Mouse (Mus musculus): Measurements from ENCODE around the gene Slc22a14.
A peak's percentile ranks its signal among the peaks of the same experiment; 100 is the strongest.

The Slc22a14 gene

GRCm38 (mm10) chr9:119358058-119358429 lies 7.3 kb downstream of the Slc22a14 start:
- ATAC-seq (ENCODE audit: insufficient number of reproducible peaks, low FRiP score, low TSS enrichment): no peak

DNA sequence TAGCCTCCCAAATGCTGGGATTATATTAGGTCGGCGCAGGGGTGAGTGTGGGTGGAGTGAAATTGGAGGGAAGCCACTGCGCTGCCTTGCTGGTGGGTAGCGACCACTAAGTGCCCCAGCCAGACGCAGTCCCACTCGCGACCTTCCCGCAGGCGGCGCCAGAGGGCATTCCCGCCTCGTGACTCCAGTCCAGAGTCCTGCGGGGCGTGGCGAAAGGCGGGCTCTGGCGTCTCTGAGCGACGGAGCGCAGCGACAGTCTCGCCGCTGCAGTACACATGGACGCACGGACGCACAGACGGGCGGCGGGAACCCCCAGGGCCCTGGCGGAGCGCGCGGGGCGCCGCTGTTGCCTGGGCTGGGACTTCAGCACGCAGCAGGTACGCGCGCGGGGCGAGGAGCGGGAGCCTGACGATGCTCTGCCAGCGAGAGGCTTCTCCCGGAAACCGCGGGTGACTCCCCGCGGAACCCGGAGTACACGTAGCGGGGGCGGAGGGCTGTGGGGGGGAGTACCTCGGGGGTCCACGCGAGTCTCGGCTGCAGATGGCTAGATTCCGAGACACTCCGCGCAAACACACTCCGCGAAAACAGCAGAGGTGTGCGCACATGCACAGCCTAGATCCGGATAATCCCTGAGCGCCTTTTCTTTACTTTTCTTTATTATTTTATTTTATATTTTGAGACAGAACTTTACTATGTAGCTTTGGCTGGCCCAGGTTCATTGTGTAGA lies 7.9 kb downstream of the Slc22a14 start, which contains the start of gene Xylb:
Gene Xylb (plus strand): TSS at position 51 of the 727 bp plus-strand sequence.
- peak; percentile 82 for ATAC-seq (ENCODE audit: insufficient number of reproducible peaks, low FRiP score, low TSS enrichment)

- no peak for ATAC-seq (ENCODE audit: insufficient number of reproducible peaks, low FRiP score, low TSS enrichment)
These were observed 9.4 kb downstream of the Slc22a14 start for GRCm38 (mm10) chr9:119355943-119356342.

DNA sequence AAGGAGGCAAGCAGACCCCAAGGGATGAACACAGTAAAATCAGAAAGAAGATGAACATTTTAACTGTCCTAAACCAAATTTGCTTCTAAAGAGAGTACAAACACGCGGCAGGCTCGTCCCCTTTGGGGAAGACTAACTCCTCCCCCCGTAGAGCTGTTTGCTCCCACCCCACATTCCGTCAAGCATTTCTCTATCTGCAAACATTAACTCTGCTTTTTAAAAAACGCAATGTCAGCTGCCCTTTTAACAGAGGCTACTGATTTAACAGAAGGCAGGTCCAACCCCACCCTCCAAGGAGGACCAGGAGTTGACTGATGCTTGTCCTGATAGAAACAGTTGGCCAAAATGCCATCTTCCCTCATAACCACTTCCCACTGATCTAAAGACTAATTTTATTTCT lies 11.4 kb downstream of the Slc22a14 start:
- no peak for ATAC-seq (ENCODE audit: insufficient number of reproducible peaks, low FRiP score, low TSS enrichment)

GRCm38 (mm10) chr9:119352060-119352459 lies 13.3 kb downstream of the Slc22a14 start:
- ATAC-seq (ENCODE audit: insufficient number of reproducible peaks, low FRiP score, low TSS enrichment): 0 out of 2 replicates have a peak, but pooled peaks have one; percentile 74

- ATAC-seq (ENCODE audit: insufficient number of reproducible peaks, low FRiP score, low TSS enrichment): no peak
These were observed 14.2 kb downstream of the Slc22a14 start for GRCm38 (mm10) chr9:119350947-119351705.

DNA sequence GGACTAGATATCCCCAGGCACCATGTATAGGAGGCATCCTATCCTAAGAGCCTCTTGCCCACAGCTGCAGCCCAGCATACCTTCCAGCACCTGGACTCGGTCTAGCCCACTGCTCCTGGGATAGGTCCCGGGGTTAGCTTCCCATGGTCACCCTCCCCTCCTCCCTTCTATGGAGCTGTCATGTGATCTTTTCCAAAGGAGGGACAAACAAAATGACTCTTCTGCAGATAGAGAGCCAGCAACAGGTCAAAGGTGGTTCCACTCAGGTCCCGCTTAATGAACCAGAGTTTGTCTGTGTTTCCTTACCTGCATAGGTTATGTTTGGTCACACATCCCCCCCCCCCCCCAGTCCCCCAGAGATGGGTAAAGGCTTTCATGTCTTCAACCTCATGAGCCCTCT lies 14.8 kb downstream of the Slc22a14 start:
- no peak for ATAC-seq (ENCODE audit: insufficient number of reproducible peaks, low FRiP score, low TSS enrichment)

DNA sequence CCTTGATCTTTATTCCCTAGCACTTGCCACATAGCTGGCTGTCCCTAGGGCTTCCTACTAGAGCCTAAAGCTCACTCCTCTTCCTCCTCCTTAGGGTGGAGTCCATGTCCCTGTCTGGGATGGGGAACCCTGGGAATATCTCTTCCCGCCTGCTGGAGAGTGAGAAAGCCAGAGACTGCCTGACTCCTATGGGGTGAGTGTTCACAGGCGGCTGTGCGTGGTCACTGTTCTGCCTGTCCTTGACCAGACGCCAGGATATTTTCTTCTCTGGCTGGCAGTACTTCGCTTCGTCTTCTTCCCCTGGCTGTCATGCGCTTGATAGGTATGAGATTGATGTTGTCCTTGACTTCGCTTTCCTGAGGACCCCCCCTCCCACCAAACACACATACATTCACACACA lies 19.0 kb downstream of the Slc22a14 start:
- no peak for ATAC-seq (ENCODE audit: insufficient number of reproducible peaks, low FRiP score, low TSS enrichment)

GRCm38 (mm10) chr9:119342728-119343127 lies 22.6 kb downstream of the Slc22a14 start:
- no peak for ATAC-seq (ENCODE audit: insufficient number of reproducible peaks, low FRiP score, low TSS enrichment)

DNA sequence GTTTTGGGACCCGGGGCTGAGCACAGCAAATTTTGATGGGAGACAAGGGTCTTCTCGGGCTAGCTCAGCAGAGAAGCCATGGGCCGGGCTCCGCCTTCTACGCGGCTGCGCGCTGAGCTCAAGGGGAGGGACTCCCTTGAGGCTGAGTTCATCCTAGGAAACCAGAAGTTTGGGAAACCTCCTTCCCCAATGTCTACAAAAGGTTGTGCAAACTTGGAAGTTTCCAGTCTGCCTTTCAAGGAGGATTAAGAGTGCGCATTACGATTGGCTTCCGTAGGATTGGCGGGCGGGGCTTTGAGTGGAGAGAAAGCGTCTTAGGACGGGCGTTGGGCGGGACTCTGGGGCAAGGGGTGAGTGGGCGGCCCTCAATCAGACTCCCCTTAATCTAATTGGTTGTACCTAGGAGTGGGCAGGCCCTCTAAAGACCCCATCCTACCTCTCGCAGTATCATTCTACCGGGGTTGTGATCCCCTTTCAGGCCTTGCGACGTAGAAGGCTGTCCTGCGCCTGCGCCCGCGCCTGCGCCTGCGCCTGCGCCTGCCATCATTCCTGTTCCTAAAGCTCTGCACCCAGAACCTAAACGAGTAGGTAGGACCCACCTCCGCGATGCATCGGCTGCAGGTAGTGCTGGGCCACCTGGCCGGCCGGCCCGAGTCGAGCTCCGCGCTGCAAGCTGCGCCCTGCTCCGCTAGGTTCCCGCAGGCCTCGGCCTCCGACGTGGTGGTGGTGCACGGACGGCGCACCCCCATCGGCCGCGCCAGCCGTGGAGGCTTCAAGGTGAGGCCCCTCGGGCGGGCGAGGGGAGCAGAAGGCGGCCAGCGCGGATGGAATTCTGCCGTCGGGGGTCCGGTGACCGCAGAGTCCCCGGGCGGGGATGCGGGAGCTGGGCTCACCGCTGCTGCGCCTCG lies 24.2 kb downstream of the Slc22a14 start, which contains the start of gene Myd88:
Gene Myd88 (minus strand): TSS at position 503 of the 908 bp plus-strand sequence.
- peak; percentile 94 for ATAC-seq (ENCODE audit: insufficient number of reproducible peaks, low FRiP score, low TSS enrichment)

DNA sequence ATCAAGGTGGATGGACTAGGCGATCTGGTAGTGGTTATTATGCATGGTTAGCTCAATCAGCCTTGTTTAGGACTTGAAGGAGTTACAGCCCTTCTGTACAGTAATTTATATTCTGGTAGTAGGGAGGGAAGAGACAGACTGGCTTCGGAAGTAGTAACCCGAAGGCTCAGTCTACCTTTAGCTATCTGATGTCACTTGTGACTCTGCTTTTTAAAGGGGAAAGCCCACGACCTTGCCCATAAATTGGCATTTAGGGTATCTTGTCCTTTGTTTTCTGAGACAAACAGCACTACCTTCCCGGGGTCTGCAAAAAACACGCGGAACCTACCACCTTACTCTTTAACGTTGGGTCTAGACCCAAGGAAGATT lies 25.2 kb downstream of the Slc22a14 start:
- ATAC-seq (ENCODE audit: insufficient number of reproducible peaks, low FRiP score, low TSS enrichment): no peak

DNA sequence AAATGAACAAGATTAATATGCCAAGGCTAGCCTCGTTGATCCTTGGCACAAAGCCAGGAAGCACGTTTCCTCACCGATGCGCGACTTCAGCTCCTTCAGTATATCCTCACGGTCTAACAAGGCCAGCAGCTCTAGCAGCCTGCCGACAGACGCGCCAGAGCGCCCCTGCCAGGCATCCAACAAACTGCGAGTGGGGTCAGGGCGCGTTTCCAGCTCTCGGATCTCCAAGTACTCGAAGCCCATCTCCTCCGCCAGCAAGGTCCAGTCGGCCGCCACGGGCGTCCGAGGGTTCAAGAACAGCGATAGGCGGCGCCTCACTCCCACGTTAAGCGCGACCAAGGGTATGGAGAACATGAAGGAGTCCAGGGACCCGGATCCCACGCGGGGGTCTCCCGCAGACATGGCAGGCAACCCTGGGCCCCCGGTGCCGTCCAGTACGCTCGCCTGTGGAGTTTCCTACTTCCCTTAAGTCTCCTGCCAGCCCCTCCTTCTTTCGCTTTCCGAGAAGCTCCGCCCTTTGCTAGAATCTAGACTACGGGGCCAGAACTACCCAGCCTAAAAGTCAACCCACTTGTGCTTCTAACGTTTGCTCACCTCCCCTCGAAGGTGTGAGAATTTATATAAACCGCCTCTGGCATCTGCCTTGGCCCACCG lies 25.7 kb downstream of the Slc22a14 start, which contains the start of gene Acaa1a:
Gene Acaa1a (plus strand): TSS at position 119 of the 654 bp plus-strand sequence.
- no peak for ATAC-seq (ENCODE audit: insufficient number of reproducible peaks, low FRiP score, low TSS enrichment)

GRCm38 (mm10) chr9:119339106-119339505 lies 26.2 kb downstream of the Slc22a14 start:
- no peak for ATAC-seq (ENCODE audit: insufficient number of reproducible peaks, low FRiP score, low TSS enrichment)

DNA sequence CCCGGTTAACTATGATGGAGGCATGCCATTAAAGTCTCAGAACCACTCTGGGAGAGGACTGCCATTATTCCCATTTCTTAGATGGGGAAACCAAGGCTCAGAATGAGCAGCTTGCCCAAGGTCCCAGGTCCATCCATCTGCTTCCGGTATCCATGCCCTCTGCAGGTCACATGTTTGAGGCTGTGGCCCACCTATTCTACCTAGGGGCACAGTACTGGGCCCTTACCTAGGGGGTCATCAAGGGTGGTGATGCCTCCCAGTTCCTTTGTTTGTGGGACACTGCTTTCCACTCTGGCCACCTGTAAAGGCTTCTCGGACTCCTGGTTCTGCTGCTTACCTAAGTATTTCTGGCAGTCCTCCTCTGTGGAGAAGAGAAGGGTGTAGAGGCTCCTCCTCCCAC lies 27.0 kb downstream of the Slc22a14 start:
- no peak for ATAC-seq (ENCODE audit: insufficient number of reproducible peaks, low FRiP score, low TSS enrichment)

GRCm38 (mm10) chr9:119337842-119338241 lies 27.5 kb downstream of the Slc22a14 start:
- no peak for ATAC-seq (ENCODE audit: insufficient number of reproducible peaks, low FRiP score, low TSS enrichment)

DNA sequence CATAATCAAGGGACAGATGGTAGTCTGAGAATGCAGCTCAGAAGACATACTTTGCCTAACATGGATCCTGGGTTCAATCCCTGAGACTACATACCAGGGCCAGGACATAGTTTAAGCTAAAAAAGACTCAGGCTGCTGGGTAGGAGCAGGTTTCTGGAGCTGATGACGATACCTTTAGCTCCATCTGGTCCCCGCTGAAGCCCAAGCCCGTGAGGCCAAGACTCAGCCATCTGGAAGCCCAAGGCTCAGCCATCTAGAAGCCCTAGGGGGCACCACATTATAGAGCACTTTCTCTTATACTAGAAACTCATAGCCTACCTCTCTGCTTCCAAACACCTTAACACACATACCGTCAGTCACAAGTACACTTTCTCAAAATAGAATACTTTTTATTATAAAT lies 29.8 kb downstream of the Slc22a14 start:
- 0 out of 2 replicates have a peak, but pooled peaks have one; percentile 70 for ATAC-seq (ENCODE audit: insufficient number of reproducible peaks, low FRiP score, low TSS enrichment)

DNA sequence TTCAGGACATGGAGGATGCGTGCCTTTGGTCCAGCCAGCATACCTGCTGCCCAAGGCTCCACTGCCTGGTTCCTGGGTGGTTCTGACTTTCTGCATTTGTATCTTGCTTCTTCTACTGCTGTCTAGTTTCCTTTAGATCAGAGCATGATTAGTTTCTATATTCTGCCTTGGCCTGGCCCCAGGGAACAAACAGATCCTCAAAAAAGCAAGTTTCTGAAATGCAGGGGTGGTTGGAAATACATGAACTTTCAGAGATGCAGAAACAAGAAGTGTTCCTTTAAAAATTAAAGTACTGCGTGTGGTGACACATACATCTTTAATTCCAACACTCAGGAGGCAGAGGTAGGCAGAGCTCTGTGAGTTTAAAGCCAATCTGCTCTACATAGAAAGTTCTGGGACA lies 30.5 kb downstream of the Slc22a14 start:
- no peak for ATAC-seq (ENCODE audit: insufficient number of reproducible peaks, low FRiP score, low TSS enrichment)

- 0 out of 2 replicates have a peak, but pooled peaks have one; percentile 23 for ATAC-seq (ENCODE audit: insufficient number of reproducible peaks, low FRiP score, low TSS enrichment)
These were observed 31.0 kb downstream of the Slc22a14 start for GRCm38 (mm10) chr9:119334324-119334723.

DNA sequence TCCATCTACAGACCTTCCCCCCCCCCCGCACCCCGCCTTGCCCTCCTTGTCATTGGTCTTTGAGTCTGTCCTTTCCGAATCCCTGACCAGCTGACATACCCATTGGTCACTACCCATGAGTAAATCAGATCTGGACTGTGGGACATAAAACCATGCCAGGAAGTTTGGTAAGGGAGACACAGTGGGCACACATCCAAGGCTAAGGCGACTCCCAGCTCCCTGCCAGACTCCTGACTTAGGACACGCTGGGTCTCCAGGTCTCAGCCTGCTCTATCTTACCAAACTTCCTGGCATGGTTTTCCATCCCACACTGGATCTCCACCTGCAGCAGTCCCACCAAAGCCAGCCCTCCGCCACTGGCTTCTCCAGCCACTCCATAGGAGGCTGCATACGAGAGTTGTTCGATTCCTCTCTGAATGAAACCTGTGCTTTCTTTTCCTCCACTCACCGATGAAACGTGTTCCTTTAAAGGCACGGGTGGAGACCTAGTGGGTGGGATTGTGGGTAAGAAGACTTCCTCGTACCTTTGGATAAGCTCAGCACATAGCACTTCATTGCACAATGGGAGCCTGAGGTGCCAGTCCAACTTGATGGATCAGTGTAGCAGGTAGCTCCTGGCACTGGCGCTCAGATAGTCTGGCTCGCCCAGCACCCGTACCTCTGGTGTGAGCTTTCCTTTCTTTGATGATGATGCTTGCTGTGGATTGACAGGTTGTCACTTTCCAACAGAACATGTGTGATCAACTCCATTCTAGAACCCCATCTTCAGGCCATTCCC lies 35.0 kb downstream of the Slc22a14 start:
- ATAC-seq (ENCODE audit: insufficient number of reproducible peaks, low FRiP score, low TSS enrichment): no peak
